Mouse (Mus musculus) spleen, adult 2 months (tissue): ENCODE results near the gene Wwox.

Source experiments
- CTCF ChIP-seq: fragments of 200-500 bp; IDR thresholded peaks from 2 replicates; pipeline ENCODE4 v1.5.1; 2011; ENCODE audit warnings: mild to moderate bottlenecking, inconsistent platforms; ENCODE audit not compliant: insufficient read depth, insufficient read length, insufficient replicate concordance; ENCODE audit errors: extremely low read depth
- POLR2A ChIP-seq: fragments of 200-500 bp; IDR thresholded peaks from 2 replicates; pipeline ENCODE4 v1.6.1; 2011; ENCODE audit warnings: low read depth, low read length, inconsistent platforms

- TF ChIP-seq CTCF = no peak
- no peak for TF ChIP-seq POLR2A
These were observed 787.5 kb downstream of the Wwox start for GRCm38 (mm10) chr8:115226781-115227583.
